Mouse (Mus musculus) G1E (cell line): ENCODE data around the gene Rab8a. TPM values are rescaled to one million over a fixed set of nuclear protein-coding genes. Genes with fewer than 3 reads are reported as not detected.

Source experiments
- ATAC-seq: 2 replicates; pipeline ENCODE4 v1.8.0; 2016; ENCODE audit warnings: mild to moderate bottlenecking; ENCODE audit not compliant: insufficient number of reproducible peaks, poor library complexity, low FRiP score, severe bottlenecking; ENCODE audit errors: extremely low read depth
- DNase-seq: peaks from one replicate; pipeline ENCODE4 v3.0.0; 2012; ENCODE audit warnings: low spot score
- H3K27me3 ChIP-seq: 2 replicates; pipeline ENCODE4 v1.6.1; 2012; ENCODE audit warnings: mild to moderate bottlenecking, low read length, inconsistent platforms; ENCODE audit not compliant: insufficient read depth
- H3K36me3 ChIP-seq: replicated peaks from 2 replicates; pipeline ENCODE3; 2012; ENCODE audit warnings: mild to moderate bottlenecking, inconsistent platforms
- H3K4me1 ChIP-seq: 2 replicates; pipeline ENCODE4 v1.6.1; 2012; ENCODE audit warnings: low read depth, low read length, inconsistent platforms, mixed read lengths; ENCODE audit not compliant: insufficient read depth
- H3K4me3 ChIP-seq: 2 replicates; pipeline ENCODE4 v1.5.1; 2012; ENCODE audit warnings: low read depth, mild to moderate bottlenecking, inconsistent platforms, low read length, moderate library complexity, mixed read lengths
- H3K9me3 ChIP-seq: replicated peaks from 2 replicates; pipeline ENCODE4 v1.6.1; 2012; ENCODE audit warnings: inconsistent platforms
- CTCF ChIP-seq: IDR thresholded peaks from 2 replicates; pipeline ENCODE4 v1.5.1; 2012; ENCODE audit warnings: low read depth, low read length, inconsistent platforms, mixed read lengths
- GATA1 ChIP-seq: IDR thresholded peaks from 2 replicates; pipeline ENCODE4 v1.6.1; 2012; ENCODE audit warnings: borderline replicate concordance, low read length, inconsistent platforms, mixed read lengths
- GATA2 ChIP-seq: IDR thresholded peaks from 2 replicates; pipeline ENCODE4 v1.6.1; 2012; ENCODE audit warnings: low read depth, low read length, inconsistent platforms, borderline replicate concordance
- POLR2AphosphoS5 ChIP-seq: IDR thresholded peaks from 2 replicates; pipeline ENCODE4 v1.6.1; 2012; ENCODE audit warnings: low read depth, low read length, inconsistent platforms; ENCODE audit not compliant: insufficient replicate concordance
- TAL1 ChIP-seq: conservative IDR thresholded peaks from 2 replicates; pipeline ENCODE4 v1.6.1; 2012; ENCODE audit warnings: low read depth, low read length, inconsistent platforms, mixed read lengths
- polyA plus RNA-seq: library from polyadenylated mRNA; stranded (reverse); fragments of >175 nt; gene quantifications from 2 replicates; pipeline ENCODE4 v1.2.3, GENCODE M21; 2012
- total RNA-seq, 2 experiments: library from RNA; stranded (forward) in 1 of 2; stranded (reverse) in 1 of 2; fragments of 200-1000 nt in 1 of 2; fragments of >200 nt in 1 of 2; fragmentation: Nextera tagmentation in 1 of 2; gene quantifications; 2 replicates each; pipeline ENCODE4 v1.2.3; 2014 to 2017

The Rab8a gene
- total and polyA plus RNA-seq, 3 experiments, result 51.8 to 431 (median 63.9) TPM

GRCm38 (mm10) chr8:72189417-72190214, 28.6 kb downstream of the Rab8a start, which contains the start of gene Hsh2d:
Gene Hsh2d (plus strand): TSS chr8:72189638.
- Histone ChIP-seq H3K4me1 (peaks cover 21% of the 10 kb centered on the region), H3K36me3 (no peaks in the 10 kb centered on the region), H3K4me3 (peak within 1 kb of the TSS; percentile 48; the same call in 1 of the 2 replicates), H3K27me3 (peaks cover 13% of the 10 kb centered on the region), H3K9me3 (0 out of 2 replicates have a peak, but pooled peaks cover 3% of the 10 kb centered on the region)
- DNase-seq (no peak), ATAC-seq (no peak)
- TF ChIP-seq GATA1, result no peak
- TF ChIP-seq CTCF, result no peak
- no peak for TF ChIP-seq GATA2
- no peak for TF ChIP-seq POLR2AphosphoS5
- TF ChIP-seq TAL1, result no peak

DNA sequence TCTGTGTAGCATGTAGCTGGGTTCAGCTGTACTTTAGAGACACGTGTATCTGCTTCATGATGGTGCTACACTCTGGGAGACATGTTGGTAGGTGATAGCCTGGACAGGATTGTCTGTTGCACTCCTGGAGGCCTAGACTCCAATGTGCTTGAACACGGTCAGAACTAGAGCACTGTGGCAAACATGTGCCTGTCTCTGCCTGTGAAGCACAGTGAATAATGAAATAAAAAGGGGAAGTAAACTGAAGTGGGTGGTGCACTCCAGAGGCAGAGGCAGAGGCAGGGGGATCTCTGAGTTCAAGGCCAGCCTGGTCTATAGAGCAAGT, 29.2 kb downstream of the Rab8a start:
- no peak for ATAC-seq
- TF ChIP-seq POLR2AphosphoS5, result no peak
- no peak for TF ChIP-seq GATA1
- no peak for TF ChIP-seq TAL1
- no peak for TF ChIP-seq CTCF
- TF ChIP-seq GATA2, result no peak
- H3K9me3 ChIP-seq, result 0 out of 2 replicates have a peak, but pooled peaks cover 3% of the 10 kb centered on the region
- H3K4me1 ChIP-seq, result peaks cover 21% of the 10 kb centered on the region
- peaks cover 13% of the 10 kb centered on the region for H3K27me3 ChIP-seq
- no peak overlapping the region for H3K4me3 ChIP-seq
- no peaks in the 10 kb centered on the region for H3K36me3 ChIP-seq
- DNase-seq, result no peak

DNA sequence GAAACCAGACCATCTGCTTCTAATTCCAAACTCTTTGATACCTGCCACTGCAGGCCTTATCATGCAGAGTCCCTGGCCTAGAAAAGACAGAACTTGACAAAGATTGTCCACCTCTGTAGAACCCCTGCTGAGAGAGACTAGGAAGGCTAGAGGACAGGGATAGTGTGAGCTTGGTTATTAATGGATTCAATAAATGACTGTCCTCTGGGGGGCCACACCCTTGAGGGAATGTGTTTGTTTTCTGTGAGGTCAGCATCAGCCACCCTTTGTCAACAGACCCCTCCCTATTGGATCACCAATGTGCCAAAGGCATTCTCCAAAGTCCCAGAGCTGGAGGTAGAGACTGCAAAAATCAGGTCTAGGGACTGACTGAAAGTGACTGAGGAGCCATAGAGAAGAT, 31.1 kb downstream of the Rab8a start:
- Histone ChIP-seq H3K27me3 (peaks cover 13% of the 10 kb centered on the region), H3K4me3 (no peak overlapping the region), H3K4me1 (peaks cover 21% of the 10 kb centered on the region), H3K9me3 (0 out of 2 replicates have a peak, but pooled peaks cover 3% of the 10 kb centered on the region), H3K36me3 (no peaks in the 10 kb centered on the region)
- DNase-seq, result no peak
- no peak for ATAC-seq
- TF ChIP-seq CTCF (no peak), GATA1 (no peak), POLR2AphosphoS5 (no peak), TAL1 (no peak), GATA2 (no peak)

GRCm38 (mm10) chr8:72197997-72198396, 37.0 kb downstream of the Rab8a start:
- peaks cover 18% of the 10 kb centered on the region for H3K27me3 ChIP-seq
- DNase-seq (no peak), ATAC-seq (no peak)
- H3K36me3 ChIP-seq, result no peaks in the 10 kb centered on the region
- no peak overlapping the region for H3K4me3 ChIP-seq
- TF ChIP-seq POLR2AphosphoS5, result no peak
- peaks cover 6% of the 10 kb centered on the region; the same call in 1 of the 2 replicates for H3K9me3 ChIP-seq
- peaks cover 15% of the 10 kb centered on the region for H3K4me1 ChIP-seq

GRCm38 (mm10) chr8:72208582-72208981, 47.6 kb downstream of the Rab8a start:
- Histone ChIP-seq H3K27me3 (peaks cover 44% of the 10 kb centered on the region), H3K4me1 (peaks cover 8% of the 10 kb centered on the region; the same call in 1 of the 2 replicates), H3K4me3 (no peak overlapping the region), H3K9me3 (no peaks in the 10 kb centered on the region), H3K36me3 (no peaks in the 10 kb centered on the region)
- TF ChIP-seq POLR2AphosphoS5 (no peak), TAL1 (no peak), CTCF (no peak), GATA2 (no peak), GATA1 (no peak)
- DNase-seq (no peak), ATAC-seq (no peak)

GRCm38 (mm10) chr8:72210222-72210621, 49.2 kb downstream of the Rab8a start:
- no peaks in the 10 kb centered on the region for H3K9me3 ChIP-seq
- H3K27me3 ChIP-seq, result peaks cover 43% of the 10 kb centered on the region
- no peaks in the 10 kb centered on the region for H3K36me3 ChIP-seq
- ATAC-seq, result no peak
- DNase-seq, result no peak
- no peak overlapping the region for H3K4me3 ChIP-seq
- TF ChIP-seq TAL1 (no peak), GATA2 (no peak), GATA1 (no peak), POLR2AphosphoS5 (no peak), CTCF (no peak)
- H3K4me1 ChIP-seq, result peaks cover 11% of the 10 kb centered on the region
